Mouse (Mus musculus) cortical plate, adult 2 months (tissue): ENCODE measurements around the gene Emc10.

Source experiments
- CTCF ChIP-seq: fragments of 200-500 bp; IDR thresholded peaks from 2 replicates; pipeline ENCODE4 v1.5.1; 2011; ENCODE audit warnings: mild to moderate bottlenecking, control low read depth, low read length; ENCODE audit not compliant: insufficient read depth; ENCODE audit errors: extremely low read depth
- POLR2A ChIP-seq: fragments of 200-500 bp; IDR thresholded peaks from 2 replicates; pipeline ENCODE4 v1.6.1; 2011; ENCODE audit warnings: mild to moderate bottlenecking, low read length, control low read depth; ENCODE audit not compliant: insufficient read depth; ENCODE audit errors: extremely low read depth

GRCm38 (mm10) chr7:44537496-44537895, 41.2 kb upstream of the Emc10 start:
- no peak for TF ChIP-seq POLR2A
- TF ChIP-seq CTCF: no peak
